Mouse (Mus musculus): ENCODE results near the gene Specc1.

GRCm38 (mm10) chr11:62018315-62019205, 62.0 kb downstream of the Specc1 start:
- no peak for TF ChIP-seq POLR2A (IDR thresholded peaks at IDR 0.05; ENCODE audit: borderline replicate concordance, extremely low read depth, insufficient read depth, insufficient read length, poor library complexity, severe bottlenecking)
- no peak for TF ChIP-seq CTCF (IDR thresholded peaks at IDR 0.05; ENCODE audit: borderline replicate concordance, extremely low read depth, insufficient read depth, insufficient read length)
